Mouse (Mus musculus): ENCODE measurements around the gene Il12rb2.

- TF ChIP-seq TAL1 (IDR thresholded peaks at IDR 0.05; ENCODE audit: low read length) (no peak), GATA1 (IDR thresholded peaks at IDR 0.05; ENCODE audit: low read length) (no peak)
These were observed 36.5 kb downstream of the Il12rb2 start for GRCm38 (mm10) chr6:67339494-67339893.
